Mouse (Mus musculus) lung, adult 2 months (tissue): ENCODE data around the gene Prss3.
"Not testable (repeated sequence)": the region's sequence is repeated elsewhere in the genome, so short reads cannot be mapped to it uniquely, and the experiment has no call there.

ENCODE experiments used
- CTCF ChIP-seq: fragments of 200-500 bp; IDR thresholded peaks from 2 replicates; pipeline ENCODE4 v1.5.1; 2011; ENCODE audit warnings: mild to moderate bottlenecking, low read length, control low read depth; ENCODE audit not compliant: insufficient read depth
- POLR2A ChIP-seq: fragments of 200-500 bp; IDR thresholded peaks from 2 replicates; pipeline ENCODE4 v1.6.1; 2011; ENCODE audit warnings: low read depth, mild to moderate bottlenecking, control low read depth, low read length, borderline replicate concordance; ENCODE audit errors: extremely low read depth

DNA sequence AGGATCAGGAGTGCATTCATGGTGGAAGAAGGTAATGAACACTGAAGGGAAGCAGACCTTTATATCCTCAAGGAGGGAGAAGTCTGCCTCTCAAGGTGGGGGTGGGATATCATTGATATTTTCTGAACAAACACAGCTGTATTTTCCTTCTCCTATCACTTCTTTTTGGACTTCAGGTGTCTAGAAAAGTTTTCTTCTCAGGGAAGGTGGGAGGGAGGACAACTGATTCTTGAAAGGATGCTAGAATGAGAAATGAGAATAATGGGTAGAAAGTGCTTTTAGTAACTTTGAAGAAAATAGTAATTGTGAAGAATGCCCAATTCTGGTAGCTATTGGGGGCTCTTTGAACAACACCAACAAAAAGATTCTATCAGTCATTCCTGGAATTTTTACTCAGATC is at the start of gene Prss3:
- not testable (repeated sequence) for TF ChIP-seq CTCF, POLR2A
